Mouse (Mus musculus) midbrain, embryonic 15.5 days (tissue): ENCODE measurements around the gene Emc10. TPM values are rescaled to one million over a fixed set of nuclear protein-coding genes. Genes with fewer than 3 reads are reported as not detected.

Experiments
- ATAC-seq: fragments of 200-750 bp; cut with Nextera tagmentation; replicated peaks from 2 replicates; pipeline ENCODE4 v1.8.0; 2017; ENCODE audit warnings: moderate TSS enrichment
- H3K27ac ChIP-seq: fragments of 300-500 bp; sonication (generic); 2 replicates; pipeline ENCODE4 v1.5.1; 2015; ENCODE audit warnings: mild to moderate bottlenecking, inconsistent platforms
- H3K27me3 ChIP-seq: fragments of 300-500 bp; sonication (generic); replicated peaks from 2 replicates; pipeline ENCODE4 v1.6.1; 2015; ENCODE audit warnings: inconsistent platforms
- H3K36me3 ChIP-seq: fragments of 300-500 bp; sonication (generic); replicated peaks from 2 replicates; pipeline ENCODE4 v1.6.1; 2015; ENCODE audit warnings: inconsistent platforms
- H3K4me1 ChIP-seq: fragments of 300-500 bp; sonication (generic); 2 replicates; pipeline ENCODE4 v1.6.1; 2015; ENCODE audit warnings: inconsistent platforms
- H3K4me2 ChIP-seq: fragments of 300-500 bp; sonication (generic); 2 replicates; pipeline ENCODE4 v1.6.1; 2015; ENCODE audit warnings: inconsistent platforms, mild to moderate bottlenecking, moderate library complexity
- H3K4me3 ChIP-seq: fragments of 300-500 bp; sonication (generic); 2 replicates; pipeline ENCODE4 v1.5.1; 2015; ENCODE audit warnings: mild to moderate bottlenecking, inconsistent platforms
- H3K9ac ChIP-seq: fragments of 300-500 bp; sonication (generic); 2 replicates; pipeline ENCODE4 v1.6.1; 2015; ENCODE audit warnings: mild to moderate bottlenecking, inconsistent platforms
- H3K9me3 ChIP-seq: fragments of 300-500 bp; sonication (generic); 2 replicates; pipeline ENCODE4 v1.6.1; 2016; ENCODE audit warnings: inconsistent platforms
- WGBS: fragments of 180-500 bp; shearing (Covaris S2); methylation state at CpG from one replicate; pipeline ENCODE4 v1.1.7; 2015; ENCODE audit warnings: mixed read lengths; 5-methylcytosine and 5-hydroxymethylcytosine counted together
- polyA plus RNA-seq: library from polyadenylated mRNA; unstranded; fragments of >200 nt; fragmentation: Nextera tagmentation; extraction: Ambion mirVana; gene quantifications from 2 replicates; pipeline ENCODE4 v1.2.1, GENCODE M21; 2015

Gene Emc10
- polyA plus RNA-seq, 1 experiment from 2014 or later = 145 TPM

- H3K36me3 ChIP-seq = no peaks in the 10 kb centered on the region
- H3K4me3 ChIP-seq = no peak overlapping the region
- H3K9ac ChIP-seq = no peak overlapping the region
- H3K9me3 ChIP-seq = no peaks in the 10 kb centered on the region
- H3K4me1 ChIP-seq = peaks cover 6% of the 10 kb centered on the region; the same call in 1 of the 2 replicates
- H3K27me3 ChIP-seq = peaks cover 25% of the 10 kb centered on the region
- no peak overlapping the region for H3K27ac ChIP-seq
- ATAC-seq = no peak
- H3K4me2 ChIP-seq = no peak overlapping the region
- 67% methylated on average over 3 of the region's 3 CpGs for WGBS
Observed at GRCm38 (mm10) chr7:44520990-44521389, 24.7 kb upstream of the Emc10 start.

- 76% methylated on average over 9 of the region's 9 CpGs for WGBS
- Histone ChIP-seq H3K9me3 (no peaks in the 10 kb centered on the region), H3K9ac (no peak overlapping the region), H3K4me3 (no peak overlapping the region), H3K27ac (no peak overlapping the region), H3K4me1 (peaks cover 4% of the 10 kb centered on the region; the same call in 1 of the 2 replicates), H3K27me3 (peaks cover 14% of the 10 kb centered on the region), H3K36me3 (no peaks in the 10 kb centered on the region), H3K4me2 (no peak overlapping the region)
- ATAC-seq = no peak
Observed at GRCm38 (mm10) chr7:44519240-44519913, 23.0 kb upstream of the Emc10 start.

- Histone ChIP-seq H3K4me2 (no peak overlapping the region), H3K9me3 (no peaks in the 10 kb centered on the region), H3K4me1 (no peaks in the 10 kb centered on the region), H3K27ac (no peak overlapping the region), H3K9ac (no peak overlapping the region), H3K36me3 (no peaks in the 10 kb centered on the region), H3K4me3 (no peak overlapping the region), H3K27me3 (0 out of 2 replicates have a peak, but pooled peaks cover 8% of the 10 kb centered on the region)
- ATAC-seq = no peak
Observed at GRCm38 (mm10) chr7:44507491-44507890, 11.2 kb upstream of the Emc10 start.

GRCm38 (mm10) chr7:44501563-44502115 lies 5.3 kb upstream of the Emc10 start:
- H3K27ac ChIP-seq = no peak overlapping the region
- no peaks in the 10 kb centered on the region for H3K9me3 ChIP-seq
- no peak overlapping the region for H3K4me2 ChIP-seq
- H3K4me3 ChIP-seq = no peak overlapping the region
- no peak overlapping the region for H3K9ac ChIP-seq
- H3K36me3 ChIP-seq = no peaks in the 10 kb centered on the region
- WGBS = 37% methylated on average over 5 of the region's 5 CpGs
- no peaks in the 10 kb centered on the region for H3K27me3 ChIP-seq
- peak; percentile 48; the same call in 1 of the 2 replicates for ATAC-seq
- H3K4me1 ChIP-seq = peaks cover 7% of the 10 kb centered on the region

GRCm38 (mm10) chr7:44500046-44500445 lies 3.7 kb upstream of the Emc10 start:
- no peaks in the 10 kb centered on the region for H3K9me3 ChIP-seq
- no peaks in the 10 kb centered on the region for H3K36me3 ChIP-seq
- no peak overlapping the region for H3K4me3 ChIP-seq
- no peak for ATAC-seq
- H3K27me3 ChIP-seq = no peaks in the 10 kb centered on the region
- H3K4me2 ChIP-seq = no peak overlapping the region
- peaks cover 15% of the 10 kb centered on the region for H3K4me1 ChIP-seq
- H3K9ac ChIP-seq = no peak overlapping the region
- no peak overlapping the region for H3K27ac ChIP-seq
- WGBS = 53% methylated on average over 20 of the region's 20 CpGs

GRCm38 (mm10) chr7:44498922-44499321 lies 2.6 kb upstream of the Emc10 start:
- WGBS = 69% methylated on average over 1 of the region's 1 CpGs
- H3K9ac ChIP-seq = no peak overlapping the region
- no peaks in the 10 kb centered on the region for H3K27me3 ChIP-seq
- no peak overlapping the region for H3K4me2 ChIP-seq
- peaks cover 24% of the 10 kb centered on the region for H3K4me1 ChIP-seq
- no peaks in the 10 kb centered on the region; the same call in 1 of the 2 replicates for H3K36me3 ChIP-seq
- no peak overlapping the region for H3K27ac ChIP-seq
- no peak overlapping the region for H3K4me3 ChIP-seq
- ATAC-seq = no peak
- no peaks in the 10 kb centered on the region for H3K9me3 ChIP-seq

GRCm38 (mm10) chr7:44497361-44498055 lies 1.2 kb upstream of the Emc10 start:
- Histone ChIP-seq H3K9ac (peak overlapping the region; percentile 94), H3K4me1 (peaks cover 27% of the 10 kb centered on the region), H3K27ac (no peak overlapping the region), H3K4me2 (peak overlapping the region; percentile 74), H3K36me3 (peaks cover 5% of the 10 kb centered on the region; the same call in 1 of the 2 replicates), H3K27me3 (no peaks in the 10 kb centered on the region), H3K9me3 (no peaks in the 10 kb centered on the region), H3K4me3 (peak overlapping the region; percentile 87)
- ATAC-seq = no peak
- 85% methylated on average over 10 of the region's 10 CpGs for WGBS

GRCm38 (mm10) chr7:44496771-44497109 lies 411 bp upstream of the Emc10 start:
- Histone ChIP-seq H3K9me3 (no peaks in the 10 kb centered on the region), H3K4me3 (peak overlapping the region; percentile 87), H3K27ac (peak overlapping the region; percentile 99), H3K4me2 (peak overlapping the region; percentile 74), H3K36me3 (peaks cover 12% of the 10 kb centered on the region), H3K27me3 (no peaks in the 10 kb centered on the region), H3K4me1 (peaks cover 27% of the 10 kb centered on the region), H3K9ac (peak overlapping the region; percentile 94)
- WGBS = under 1% methylated on average over 26 of the region's 26 CpGs
- no peak for ATAC-seq

GRCm38 (mm10) chr7:44495086-44495485 lies 1.2 kb downstream of the Emc10 start:
- Histone ChIP-seq H3K9me3 (no peaks in the 10 kb centered on the region), H3K27ac (no peak overlapping the region), H3K4me3 (peak overlapping the region; percentile 87), H3K27me3 (no peaks in the 10 kb centered on the region), H3K4me2 (peak overlapping the region; percentile 74), H3K36me3 (peaks cover 25% of the 10 kb centered on the region), H3K9ac (peak overlapping the region; percentile 98; the same call in 1 of the 2 replicates), H3K4me1 (peaks cover 27% of the 10 kb centered on the region)
- WGBS = 86% methylated on average over 7 of the region's 7 CpGs
- ATAC-seq = no peak

GRCm38 (mm10) chr7:44494681-44495080 lies 1.6 kb downstream of the Emc10 start:
- Histone ChIP-seq H3K4me1 (peaks cover 27% of the 10 kb centered on the region), H3K9me3 (no peaks in the 10 kb centered on the region), H3K27ac (no peak overlapping the region), H3K4me2 (peak overlapping the region; percentile 74; the same call in 1 of the 2 replicates), H3K27me3 (no peaks in the 10 kb centered on the region), H3K4me3 (no peak overlapping the region), H3K36me3 (peaks cover 29% of the 10 kb centered on the region), H3K9ac (no peak overlapping the region)
- WGBS = 93% methylated on average over 12 of the region's 12 CpGs
- no peak for ATAC-seq

GRCm38 (mm10) chr7:44492166-44492826 lies 4.0 kb downstream of the Emc10 start:
- no peak overlapping the region for H3K9ac ChIP-seq
- H3K36me3 ChIP-seq = peaks cover 29% of the 10 kb centered on the region
- WGBS = 94% methylated on average over 21 of the region's 21 CpGs
- H3K4me1 ChIP-seq = peaks cover 23% of the 10 kb centered on the region
- ATAC-seq = no peak
- no peak overlapping the region for H3K4me2 ChIP-seq
- no peaks in the 10 kb centered on the region for H3K27me3 ChIP-seq
- no peak overlapping the region for H3K4me3 ChIP-seq
- no peaks in the 10 kb centered on the region for H3K9me3 ChIP-seq
- H3K27ac ChIP-seq = no peak overlapping the region

GRCm38 (mm10) chr7:44491391-44491790 lies 4.9 kb downstream of the Emc10 start:
- 100% methylated on average over 5 of the region's 5 CpGs for WGBS
- no peak overlapping the region for H3K4me2 ChIP-seq
- peaks cover 20% of the 10 kb centered on the region for H3K4me1 ChIP-seq
- no peak overlapping the region for H3K27ac ChIP-seq
- H3K27me3 ChIP-seq = no peaks in the 10 kb centered on the region
- no peak overlapping the region for H3K4me3 ChIP-seq
- H3K9me3 ChIP-seq = no peaks in the 10 kb centered on the region
- ATAC-seq = no peak
- no peak overlapping the region for H3K9ac ChIP-seq
- peaks cover 29% of the 10 kb centered on the region for H3K36me3 ChIP-seq
